ENCODE assay signal across 8 mouse cellular contexts in the genomic region with DNA sequence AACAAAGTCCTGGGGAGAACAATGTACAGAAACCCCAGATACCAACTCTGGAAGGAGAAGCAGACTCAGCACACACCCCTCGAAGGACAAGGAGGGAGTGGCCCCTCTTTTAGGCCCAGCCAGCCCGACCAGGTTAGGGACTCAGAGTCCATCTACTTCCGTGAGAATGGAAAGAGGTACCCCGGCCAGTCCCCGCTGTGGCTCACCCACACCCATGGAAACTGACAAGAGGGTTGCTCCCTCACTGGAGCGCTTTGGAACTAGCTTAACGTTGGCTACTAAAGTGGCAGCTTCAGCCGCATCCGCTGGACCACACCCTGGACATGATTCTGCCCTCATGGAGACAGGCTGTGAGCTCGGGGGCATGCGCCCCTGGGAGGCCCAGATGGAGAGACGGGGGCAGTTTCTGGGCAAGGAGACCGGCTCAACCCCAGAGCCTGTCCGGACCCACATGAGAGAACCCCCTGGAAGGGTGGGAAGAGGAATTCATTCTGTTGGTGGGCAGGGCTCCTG. TPM values are rescaled to one million over a fixed set of nuclear protein-coding genes. Genes with fewer than 3 reads are reported as not detected.
DNase-seq lines count a peak whose midpoint lies in the region; ATAC-seq and TF ChIP-seq lines count a peak whose summit lies in the region.

No protein-coding gene starts in this region.

- 33% methylated on average over 14 of the region's 14 CpGs for WGBS in liver, adult 2 months
- 13% methylated on average over 14 of the region's 14 CpGs for WGBS in forebrain, embryonic 10.5 days
- 35% methylated on average over 14 of the region's 14 CpGs for WGBS in midbrain, postnatal 0 days

- peaks cover 8% of the 10 kb centered on the region; the same call in 1 of the 2 replicates for H3K79me2 ChIP-seq in liver, adult 2 months (ENCODE audit: control insufficient read depth, insufficient read depth, low read length)

- H3K27me3 ChIP-seq in liver, adult 2 months (ENCODE audit: control insufficient read depth, insufficient read depth, low read length): peaks cover 8% of the 10 kb centered on the region
- peaks cover 69% of the 10 kb centered on the region for H3K27me3 ChIP-seq in forebrain, embryonic 10.5 days (ENCODE audit: poor library complexity, severe bottlenecking)
- 0 out of 2 replicates have a peak, but pooled peaks cover 10% of the 10 kb centered on the region for H3K27me3 ChIP-seq in midbrain, postnatal 0 days (ENCODE audit: insufficient read depth, low read length)

- DNase-seq in liver, adult 2 months (ENCODE audit: extremely low read depth, low read depth, low spot score): no peak
- DNase-seq in liver: no peak
- peak; percentile 20 for DNase-seq in forebrain, embryonic 10.5 days (ENCODE audit: extremely low spot score, low spot score)
- peak; percentile 53 for DNase-seq in induced T-regulatory cell, adult 2 months (ENCODE audit: low read depth)
- no peak for DNase-seq in midbrain, postnatal 0 days (ENCODE audit: low spot score)
- no peak for DNase-seq in left cerebral cortex, postnatal 36 days (ENCODE audit: low spot score in 2 of 2)
- DNase-seq in urinary bladder, postnatal 4 days (ENCODE audit: low spot score in 2 of 2): no peak

- TF ChIP-seq POLR2A in liver, adult 2 months (IDR thresholded peaks at IDR 0.05; ENCODE audit: extremely low read depth, insufficient read depth, low read length): no peak

- H3K4me3 ChIP-seq in liver, adult 2 months (ENCODE audit: insufficient read depth, low read depth, low read length): peak overlapping the region; percentile 80
- peak overlapping the region; percentile 69 for H3K4me3 ChIP-seq in forebrain, embryonic 10.5 days
- peak overlapping the region; percentile 62 for H3K4me3 ChIP-seq in midbrain, postnatal 0 days (ENCODE audit: low read depth, low read length)

- ATAC-seq in midbrain, postnatal 0 days (ENCODE audit: low FRiP score): no peak
- no peak for ATAC-seq in inflammation-experienced regulatory T-cells, adult 6 months

- no peak for TF ChIP-seq CTCF in liver, adult 2 months (IDR thresholded peaks at IDR 0.05; ENCODE audit: low read depth, low read length)
- no peak for TF ChIP-seq CTCF in midbrain, postnatal 0 days (IDR thresholded peaks at IDR 0.05)

- H3K4me2 ChIP-seq in midbrain, postnatal 0 days (ENCODE audit: low read depth, low read length, poor library complexity, severe bottlenecking): peak overlapping the region; percentile 99

- no peak overlapping the region for H3K27ac ChIP-seq in liver, adult 2 months (replicated peaks; ENCODE audit: insufficient read depth, low read depth, low read length)
- H3K27ac ChIP-seq in forebrain, embryonic 10.5 days: peak overlapping the region; percentile 87; the same call in 1 of the 2 replicates
- no peak overlapping the region for H3K27ac ChIP-seq in midbrain, postnatal 0 days (ENCODE audit: low read depth, low read length)

- H3K4me1 ChIP-seq in liver, adult 2 months (ENCODE audit: control insufficient read depth, insufficient read depth, low read length): peaks cover 1% of the 10 kb centered on the region; the same call in 1 of the 2 replicates
- H3K4me1 ChIP-seq in forebrain, embryonic 10.5 days: peaks cover 61% of the 10 kb centered on the region
- H3K4me1 ChIP-seq in midbrain, postnatal 0 days (ENCODE audit: insufficient read depth, low read length): peaks cover 10% of the 10 kb centered on the region; the same call in 1 of the 2 replicates

- peak overlapping the region; percentile 81 for H3K9ac ChIP-seq in liver, adult 2 months (ENCODE audit: low read depth, low read length)
- H3K9ac ChIP-seq in midbrain, postnatal 0 days (replicated peaks; ENCODE audit: low read length, poor library complexity, severe bottlenecking): peak overlapping the region; percentile 74

- no peaks in the 10 kb centered on the region for H3K36me3 ChIP-seq in liver, adult 2 months (ENCODE audit: control insufficient read depth, insufficient read depth, low read length)
- H3K36me3 ChIP-seq in forebrain, embryonic 10.5 days (replicated peaks): peaks cover 6% of the 10 kb centered on the region; the same call in 1 of the 2 replicates
- H3K36me3 ChIP-seq in midbrain, postnatal 0 days (ENCODE audit: insufficient read depth, low read length): no peaks in the 10 kb centered on the region

- no peaks in the 10 kb centered on the region for H3K9me3 ChIP-seq in forebrain, embryonic 10.5 days
- no peaks in the 10 kb centered on the region for H3K9me3 ChIP-seq in midbrain, postnatal 0 days (ENCODE audit: low read length)

- intact Hi-C loops in left cerebral cortex, postnatal 36 days (cut with DNase I): loop anchor here (5.0 kb wide), 4 partner anchors 34 to 74 kb away; no protein-coding TSS in a partner anchor

RNA-seq across cellular contexts. Expression of gene Itpkb, which starts 2.7 kb away (rescaled TPM):
- total RNA-seq in liver, adult 2 months (2014; rRNA removed): 3.7 and 6.0 TPM in 2 replicates
- 2.2 and 2.7 TPM in 2 replicates for polyA plus RNA-seq in liver, adult 2 months (2012; rRNA removed)
- polyA plus RNA-seq in forebrain, embryonic 10.5 days (2016; fragmentation: Nextera tagmentation; extraction: Ambion mirVana): 2.5 and 2.8 TPM in 2 replicates
- 12.2 and 13.9 TPM in 2 replicates for total RNA-seq in midbrain, postnatal 0 days (2014; rRNA removed)
- 2.0 and 2.2 TPM in 2 replicates for polyA plus RNA-seq in midbrain, postnatal 0 days (2015; fragmentation: Nextera tagmentation; extraction: Ambion mirVana)
- total RNA-seq in left cerebral cortex, postnatal 36 days (2021): 10 to 100 TPM; 13.4 to 19.0 TPM
- 10 to 100 TPM; 25.3 to 58.2 (median 55.2) TPM for polyA plus RNA-seq in inflammation-experienced regulatory T-cells, adult 6 months (2017; shearing (Covaris generic))

Comparison
In these comparisons a context has a peak if more than half of its experiments do, and no peak if none do; other contexts are left out.
1. DNase-seq: peak in forebrain, embryonic 10.5 days (single experiment) and induced T-regulatory cell, adult 2 months (single experiment); none in liver, adult 2 months (single experiment), liver (single experiment), midbrain, postnatal 0 days (single experiment), left cerebral cortex, postnatal 36 days (0 of 2) and urinary bladder, postnatal 4 days (0 of 2).
2. Peak in every context shown above with its lines, with median percentiles within 50 percentile points of each other: H3K4me3 ChIP-seq.